Mouse (Mus musculus) thymus, postnatal 36 days (tissue): ENCODE measurements at regions not wholly inside any gene's neighbourhood (a gene's known extent, or its start where the extent isn't known, plus 50 kb on each side); places are given as distances from the start of the nearest gene placed in this dataset.

Source experiments
- DNase-seq, 2 experiments: peaks; one replicate each; pipeline ENCODE4 v3.0.0; 2022; ENCODE audit warnings: mixed read lengths in 2 of 2

- DNase-seq = no peak
Observed at GRCm38 (mm10) chr2:79188511-79189193, 66.6 kb upstream of the Itga4 start.

- DNase-seq = no peak
Observed at GRCm38 (mm10) chr2:79193851-79194250, 61.4 kb upstream of the Itga4 start.

- DNase-seq = no peak
Observed at GRCm38 (mm10) chr2:79201677-79202076, 53.5 kb upstream of the Itga4 start.
